Mouse (Mus musculus): Measurements from ENCODE around the gene Sh3d19.

GRCm38 (mm10) chr3:86087872-86088271 lies 117.0 kb downstream of the Sh3d19 start:
- TF ChIP-seq POLR2A (IDR thresholded peaks at IDR 0.05; ENCODE audit: borderline replicate concordance, extremely low read depth, low read depth, low read length) (no peak), CTCF (IDR thresholded peaks at IDR 0.05; ENCODE audit: insufficient read depth, low read length) (no peak)

Measured in lung, adult 2 months (tissue).